ENCODE assay signal across 8 mouse cellular contexts in the genomic region with DNA sequence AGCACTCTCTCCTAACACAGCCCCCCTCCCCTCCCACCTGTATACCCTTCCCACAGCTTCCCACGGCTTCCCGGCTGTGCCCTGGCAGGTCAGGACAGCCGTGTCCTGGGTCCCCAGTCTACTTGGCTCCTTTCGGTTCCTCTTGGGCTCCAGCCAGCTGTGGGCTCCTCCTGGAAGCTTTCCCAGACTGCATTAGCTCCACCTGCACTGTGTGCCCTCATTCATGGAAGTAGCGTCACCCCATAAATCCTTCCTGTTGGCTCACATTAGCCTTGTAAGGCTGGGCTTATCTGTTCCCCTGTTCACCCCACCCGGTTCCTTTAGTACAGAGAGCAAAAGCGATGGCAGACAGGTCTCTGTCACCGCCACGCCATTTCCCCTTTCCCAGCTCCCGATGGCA.
A peak's percentile ranks its signal among the peaks of the same experiment; 100 is the strongest.
DNase-seq lines count a peak whose midpoint lies in the region; ATAC-seq and TF ChIP-seq lines count a peak whose summit lies in the region.
"Had no signal": no experiment of that assay in that cellular context is flagged by ENCODE, and none has a peak within 500 bp of the region (broad histone marks: within the 10 kb centered on the region; RNA-seq: fewer than 3 reads in every experiment).

No protein-coding gene starts in this region.

- WGBS in midbrain, postnatal 0 days = 71% methylated on average over 10 of the region's 10 CpGs
- 81% methylated on average over 10 of the region's 10 CpGs for WGBS in midbrain, embryonic 13.5 days
- 24% methylated on average over 10 of the region's 10 CpGs for WGBS in large intestine, adult 2 months
- 25% methylated on average over 10 of the region's 10 CpGs for WGBS in small intestine, adult 2 months

- H3K27ac ChIP-seq in midbrain, postnatal 0 days (ENCODE audit: low read depth, low read length) = no peak overlapping the region
- H3K27ac ChIP-seq in midbrain, embryonic 13.5 days = no peak overlapping the region
- no peak overlapping the region for H3K27ac ChIP-seq in small intestine, adult 2 months (ENCODE audit: insufficient read depth, low read depth, low read length)

- no peak for TF ChIP-seq CTCF in midbrain, postnatal 0 days (IDR thresholded peaks at IDR 0.05)
- TF ChIP-seq CTCF in small intestine, adult 2 months (IDR thresholded peaks at IDR 0.05; ENCODE audit: extremely low read depth, insufficient read length, insufficient replicate concordance, low read depth, low read length) = no peak

- H3K4me3 ChIP-seq in midbrain, postnatal 0 days (ENCODE audit: low read depth, low read length) = no peak overlapping the region
- H3K4me3 ChIP-seq in midbrain, embryonic 13.5 days (replicated peaks) = no peak overlapping the region
- H3K4me3 ChIP-seq in small intestine, adult 2 months (ENCODE audit: low read depth, low read length) = 0 out of 2 replicates have a peak overlapping the region, but pooled peaks have one; percentile 2

- DNase-seq in midbrain, postnatal 0 days (ENCODE audit: low spot score) = peak; percentile 41
- DNase-seq in cerebellum, postnatal 14 days = peak; percentile 68 to 77
- DNase-seq in large intestine, adult 2 months (ENCODE audit: low read depth, low spot score) = peak; percentile 48
- DNase-seq in thymus, postnatal 0 days (ENCODE audit: low spot score) = no peak
- DNase-seq in retina, postnatal 1 day = no peak
- DNase-seq: thymus, postnatal 4 days had no signal

- no peak overlapping the region for H3K4me2 ChIP-seq in midbrain, postnatal 0 days (ENCODE audit: low read depth, low read length, poor library complexity, severe bottlenecking)
- no peak overlapping the region for H3K4me2 ChIP-seq in midbrain, embryonic 13.5 days (replicated peaks)

- H3K27me3 ChIP-seq in midbrain, postnatal 0 days (ENCODE audit: insufficient read depth, low read length) = no peaks in the 10 kb centered on the region
- H3K27me3 ChIP-seq in midbrain, embryonic 13.5 days = peaks cover 37% of the 10 kb centered on the region
- no peaks in the 10 kb centered on the region for H3K27me3 ChIP-seq in small intestine, adult 2 months (ENCODE audit: control insufficient read depth, insufficient read depth, low read length)

- no peak for ATAC-seq in midbrain, postnatal 0 days (ENCODE audit: low FRiP score)
- ATAC-seq in midbrain, embryonic 13.5 days = no peak

- H3K4me1 ChIP-seq in midbrain, postnatal 0 days (ENCODE audit: insufficient read depth, low read length) = no peaks in the 10 kb centered on the region
- no peaks in the 10 kb centered on the region; the same call in 1 of the 2 replicates for H3K4me1 ChIP-seq in midbrain, embryonic 13.5 days (replicated peaks)
- peaks cover 5% of the 10 kb centered on the region for H3K4me1 ChIP-seq in small intestine, adult 2 months (ENCODE audit: control insufficient read depth, insufficient read depth, insufficient read length, low read length)

- no peak for TF ChIP-seq POLR2A in small intestine, adult 2 months (IDR thresholded peaks at IDR 0.05; ENCODE audit: low read depth, low read length)

- no peak overlapping the region for H3K9ac ChIP-seq in midbrain, postnatal 0 days (replicated peaks; ENCODE audit: low read length, poor library complexity, severe bottlenecking)
- H3K9ac ChIP-seq in midbrain, embryonic 13.5 days (replicated peaks) = no peak overlapping the region

- H3K36me3 ChIP-seq in midbrain, postnatal 0 days (ENCODE audit: insufficient read depth, low read length) = no peaks in the 10 kb centered on the region
- no peaks in the 10 kb centered on the region for H3K36me3 ChIP-seq in midbrain, embryonic 13.5 days
- H3K36me3 ChIP-seq in small intestine, adult 2 months (ENCODE audit: control insufficient read depth, insufficient read depth, low read length) = no peaks in the 10 kb centered on the region

- no peaks in the 10 kb centered on the region for H3K9me3 ChIP-seq in midbrain, postnatal 0 days (ENCODE audit: low read length)
- H3K9me3 ChIP-seq in midbrain, embryonic 13.5 days = no peaks in the 10 kb centered on the region

Comparison
In these comparisons a context has a peak if more than half of its experiments do, and no peak if none do; other contexts are left out.
1. DNase-seq: peak in midbrain, postnatal 0 days (single experiment), cerebellum, postnatal 14 days (2 of 2) and large intestine, adult 2 months (single experiment); none in thymus, postnatal 0 days (single experiment) and retina, postnatal 1 day (single experiment).